Mouse (Mus musculus) c-Kit-negative CD71-positive TER-119-positive erythroid progenitor cells, embryonic 14.5 days (primary cell): ENCODE data around the gene 1700014D04Rik.
"Not testable (repeated sequence)": the region's sequence is repeated elsewhere in the genome, so short reads cannot be mapped to it uniquely, and the experiment has no call there.

Source experiments
- DNase-seq: peaks from one replicate; pipeline ENCODE4 v3.0.0-alpha.2; 2013; ENCODE audit warnings: low read depth, low spot score

1700014D04Rik gene

DNA sequence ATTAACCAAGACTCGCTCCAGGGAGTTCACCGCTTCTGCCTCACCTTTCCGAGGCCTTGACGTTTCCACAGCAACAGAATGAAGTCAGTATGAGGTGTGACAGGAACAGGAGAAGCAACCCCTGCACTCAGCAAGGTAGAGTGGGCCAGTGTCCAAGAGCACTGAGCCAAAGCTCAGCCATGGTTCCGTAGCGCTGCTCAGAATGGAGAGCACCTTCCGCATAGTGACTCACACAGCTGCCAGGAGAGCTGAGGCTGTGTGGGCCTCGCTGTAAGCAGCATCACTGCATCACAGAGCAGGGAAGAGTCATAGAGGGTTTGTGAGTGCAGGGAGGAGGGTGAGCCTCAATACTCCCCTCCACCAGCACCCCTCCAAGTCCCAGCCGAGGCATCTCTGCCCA, at the start of gene 1700014D04Rik:
Gene 1700014D04Rik (minus strand): TSS at position 42 of the 400 bp plus-strand sequence.
- no peak for DNase-seq

DNA sequence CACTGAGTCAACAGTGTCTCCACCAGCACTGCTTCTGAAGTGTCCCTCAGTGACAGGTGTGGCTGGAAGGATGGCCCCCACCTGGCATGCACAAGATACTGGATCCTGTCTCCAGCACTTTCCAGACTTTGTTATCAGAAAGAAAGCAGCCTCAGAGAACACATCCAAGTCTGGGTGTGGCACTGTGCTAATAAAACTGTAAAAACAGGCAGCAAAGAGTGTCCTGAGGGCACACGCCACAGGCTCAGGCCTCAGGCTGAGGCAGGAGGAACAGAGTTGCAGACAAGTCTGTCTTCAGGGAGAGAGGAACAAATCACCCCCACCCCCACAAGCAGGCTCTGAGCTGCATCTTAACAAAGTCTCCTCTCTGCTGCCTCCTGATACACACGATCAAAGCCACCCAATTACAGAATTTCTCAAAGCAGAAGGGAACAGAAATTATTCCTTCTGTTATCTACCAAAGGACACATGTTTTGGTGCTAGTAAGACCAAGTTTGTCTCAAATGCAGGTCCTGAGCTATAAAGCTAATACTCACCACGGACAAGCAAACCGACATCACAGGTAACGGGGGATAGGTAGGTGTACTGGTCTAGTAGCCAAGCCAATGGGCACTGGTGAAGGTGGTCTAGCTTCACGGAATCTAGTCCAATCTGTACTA, 49.4 kb upstream of the 1700014D04Rik start:
- peak; percentile 79 for DNase-seq

- no peak for DNase-seq
Observed at GRCm38 (mm10) chr13:59794786-59795185, 48.2 kb upstream of the 1700014D04Rik start.

- DNase-seq = no peak
Observed at GRCm38 (mm10) chr13:59782145-59782544, 35.6 kb upstream of the 1700014D04Rik start, which contains the start of gene Gm49354. Gene Gm49354 (minus strand): TSS chr13:59782245.

- DNase-seq = not testable (repeated sequence)
Observed at GRCm38 (mm10) chr13:59779744-59780264, 33.3 kb upstream of the 1700014D04Rik start.

- no peak for DNase-seq
Observed at GRCm38 (mm10) chr13:59779213-59779612, 32.7 kb upstream of the 1700014D04Rik start.

GRCm38 (mm10) chr13:59775168-59775567, 28.6 kb upstream of the 1700014D04Rik start:
- no peak for DNase-seq

DNA sequence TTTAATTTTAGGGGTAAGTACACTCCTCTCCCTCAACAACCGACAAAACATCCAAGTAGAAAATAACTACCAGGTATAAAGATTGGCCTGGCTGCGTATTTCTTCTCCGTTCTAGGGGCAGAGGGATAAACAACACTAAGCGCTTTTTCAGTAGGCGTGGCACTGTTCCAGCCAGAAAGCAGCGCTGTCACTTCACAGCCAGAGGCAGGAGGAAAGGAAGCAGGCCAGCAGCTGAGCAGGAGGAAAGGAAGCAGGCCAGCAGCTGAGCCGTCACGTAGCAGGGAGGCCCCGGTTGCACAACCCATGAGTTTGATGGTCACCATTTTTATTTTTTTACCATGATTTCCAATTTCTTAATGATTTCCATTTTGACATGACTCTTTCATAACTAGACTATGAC, 24.7 kb upstream of the 1700014D04Rik start:
- DNase-seq = peak; percentile 78

DNA sequence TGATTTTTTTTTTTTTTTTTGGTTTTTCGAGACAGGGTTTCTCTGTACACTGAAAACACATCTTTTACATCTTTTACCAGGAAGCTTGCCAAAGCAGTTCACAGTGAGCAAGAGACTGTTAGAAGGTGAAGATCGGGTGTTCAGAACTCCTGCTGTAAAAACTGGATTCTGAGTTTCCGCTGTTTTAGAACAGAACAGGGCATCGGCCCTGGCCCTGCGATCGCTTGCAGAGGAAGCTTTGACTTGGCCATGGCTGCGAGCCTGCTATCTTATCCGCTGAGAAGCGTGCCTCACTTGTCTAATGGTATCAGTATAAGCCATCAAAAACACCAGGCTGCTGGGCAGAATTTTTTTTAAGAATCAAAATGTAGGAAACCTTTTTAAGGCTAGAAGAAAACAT, 24.3 kb upstream of the 1700014D04Rik start:
- no peak for DNase-seq

DNA sequence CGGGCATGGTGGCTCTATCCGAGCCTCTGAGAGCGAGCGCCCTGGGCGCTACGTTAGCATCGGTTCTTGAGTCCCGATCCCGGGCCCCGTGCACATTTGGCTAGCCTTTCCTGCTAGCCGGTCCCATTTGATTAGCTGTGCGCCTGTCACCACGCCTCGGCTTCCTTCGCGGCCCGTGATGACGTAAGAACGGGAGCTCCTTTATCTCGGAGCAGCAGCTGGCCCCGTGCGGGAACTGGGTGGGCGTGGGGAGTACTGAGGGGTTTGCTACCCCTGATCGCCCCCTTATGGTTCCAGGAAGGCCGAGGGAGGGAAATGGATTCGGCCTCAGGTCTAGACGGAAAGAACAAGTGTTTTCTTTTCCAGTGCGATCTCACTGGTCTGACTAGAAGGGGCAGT, 23.6 kb upstream of the 1700014D04Rik start:
- DNase-seq = peak; percentile 93

GRCm38 (mm10) chr13:59769296-59770163, 23.0 kb upstream of the 1700014D04Rik start, which contains the start of gene Isca1:
Gene Isca1 (minus strand): TSS chr13:59769810.
- peak; percentile 95 for DNase-seq

DNA sequence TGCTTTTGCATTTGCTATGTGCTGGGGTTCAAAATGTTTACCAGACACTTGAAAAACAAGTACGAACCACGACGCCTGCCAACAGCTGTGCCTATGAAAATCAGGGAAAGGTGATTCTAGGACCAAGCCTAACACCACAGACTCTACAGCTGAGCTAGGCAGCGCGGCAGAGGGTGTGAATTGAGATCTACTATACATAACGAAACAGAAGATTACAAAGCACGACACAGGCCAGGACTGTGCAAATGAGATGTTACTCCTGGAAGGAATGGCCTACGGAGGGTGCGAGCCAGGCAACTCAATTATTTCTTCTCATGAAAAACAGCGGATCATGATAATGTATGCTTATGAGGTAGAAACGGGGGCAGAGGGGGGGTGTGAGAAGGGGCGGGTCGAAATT, 22.0 kb upstream of the 1700014D04Rik start:
- peak; percentile 46 for DNase-seq

DNA sequence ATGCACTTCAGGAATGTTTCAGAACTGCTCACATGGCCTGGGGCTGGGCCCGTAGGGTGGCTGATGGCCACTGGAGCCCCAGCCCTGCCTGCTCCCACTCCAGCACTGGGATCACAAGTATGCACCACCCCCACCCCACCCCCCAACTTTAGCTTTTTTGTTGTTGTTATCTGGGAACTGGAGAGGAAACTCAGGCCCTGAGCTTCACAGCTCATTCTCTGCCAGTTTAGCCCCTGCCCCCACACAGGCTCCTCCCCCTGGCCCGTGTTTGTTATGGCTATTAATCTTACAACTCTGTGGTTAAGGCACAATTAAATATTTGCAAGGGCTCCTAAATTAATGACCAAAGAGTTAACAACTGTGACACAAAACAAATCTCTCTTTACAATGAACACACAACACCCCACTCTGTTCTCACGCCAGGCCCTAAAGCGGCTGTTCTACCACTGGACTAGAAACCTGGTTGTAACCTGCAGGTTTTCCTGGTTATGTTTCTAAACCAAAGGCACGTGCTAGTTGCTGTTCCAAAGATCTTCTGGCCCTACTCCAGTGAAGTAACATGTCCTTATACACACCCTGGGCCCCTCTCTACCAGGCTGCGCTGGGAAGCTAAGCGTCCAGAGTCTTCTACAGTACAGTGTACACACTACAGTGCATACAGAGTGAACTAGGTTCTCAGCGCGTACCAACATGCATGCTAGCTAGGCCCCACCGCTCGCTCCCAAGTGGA, 20.4 kb upstream of the 1700014D04Rik start:
- no peak for DNase-seq

- DNase-seq = peak; percentile 34
Observed at GRCm38 (mm10) chr13:59762791-59763190, 16.2 kb upstream of the 1700014D04Rik start.

- DNase-seq = no peak
Observed at GRCm38 (mm10) chr13:59756906-59757305, 10.4 kb upstream of the 1700014D04Rik start.

- no peak for DNase-seq
Observed at GRCm38 (mm10) chr13:59750310-59750709, 3.8 kb upstream of the 1700014D04Rik start.

DNA sequence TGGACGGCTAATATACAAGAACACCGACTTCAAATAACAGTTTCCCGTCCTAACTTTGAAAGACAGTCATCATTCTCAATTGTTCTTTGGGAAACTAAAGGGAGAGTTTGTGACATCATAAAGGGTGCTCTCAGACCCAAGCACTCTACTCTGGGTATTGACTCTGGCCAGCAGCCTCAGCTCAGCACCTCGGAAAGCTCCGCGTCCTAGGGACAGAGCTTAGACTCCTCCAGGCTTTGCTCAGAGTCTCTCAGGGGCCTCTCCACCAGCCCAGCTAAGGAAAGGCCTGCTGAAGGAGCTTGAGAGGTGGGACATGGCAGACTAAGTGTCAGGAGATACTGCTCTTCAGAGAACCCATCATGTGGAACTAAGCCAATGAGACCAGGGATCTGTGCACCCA, 388 bp downstream of the 1700014D04Rik start:
- no peak for DNase-seq

DNA sequence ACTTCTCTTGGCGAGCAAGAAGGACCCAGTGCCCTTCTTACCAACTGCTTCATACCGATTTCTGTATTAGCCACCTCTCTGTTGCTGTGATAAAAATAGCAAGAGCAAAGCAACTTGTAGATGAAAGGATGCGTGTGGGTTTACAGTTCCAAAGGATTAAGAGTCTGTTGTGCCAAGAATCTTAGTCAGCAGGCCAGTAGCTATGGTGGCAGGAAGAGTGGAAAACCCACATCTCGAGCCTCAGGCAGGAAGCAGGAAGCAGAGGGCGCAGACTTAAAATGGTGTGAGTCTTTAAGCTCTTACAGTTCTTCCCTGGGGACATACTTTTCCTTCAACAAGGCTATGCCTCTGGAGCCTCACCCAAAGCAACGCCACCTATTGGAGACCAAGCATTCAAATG, 1.1 kb downstream of the 1700014D04Rik start:
- DNase-seq = no peak

DNA sequence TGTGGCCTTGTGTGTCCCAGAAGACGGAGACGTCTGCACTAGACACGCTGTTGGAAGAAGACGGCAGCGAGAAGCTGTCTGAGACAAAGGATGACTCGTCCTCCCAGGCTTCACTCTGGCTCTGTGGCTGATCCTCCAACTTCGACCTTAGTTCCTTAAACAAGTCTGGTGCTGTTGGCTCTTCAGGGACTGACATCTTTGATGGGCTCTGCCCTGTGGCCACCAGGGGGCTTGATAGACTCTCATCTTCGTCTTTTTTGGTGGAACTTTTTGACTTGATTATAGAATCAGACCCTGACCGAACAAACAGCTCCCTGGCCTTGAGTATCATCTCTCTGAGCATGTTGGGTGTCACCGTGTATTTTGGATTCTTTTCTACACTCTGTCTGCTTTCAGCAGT, 4.9 kb downstream of the 1700014D04Rik start:
- no peak for DNase-seq

DNA sequence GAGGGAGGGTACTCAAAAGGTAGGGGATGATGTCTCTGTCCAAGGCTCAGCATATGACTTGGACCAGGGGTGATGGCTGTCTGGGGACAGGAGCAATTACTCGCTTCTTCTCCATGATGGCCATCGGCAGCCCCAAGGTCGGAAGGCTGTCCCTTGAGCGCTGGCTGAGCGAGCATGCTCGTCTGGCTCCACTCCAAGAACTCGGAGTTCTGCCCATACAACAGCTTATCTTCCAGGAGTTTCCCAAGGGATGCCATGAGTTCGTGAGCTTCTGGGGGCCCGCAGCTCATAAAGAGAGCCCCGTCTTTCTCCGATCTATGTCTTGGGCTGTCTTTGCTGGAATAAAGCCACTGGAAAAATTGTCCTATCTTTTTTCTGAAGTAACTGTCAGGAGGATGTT, 5.5 kb downstream of the 1700014D04Rik start:
- no peak for DNase-seq

- DNase-seq = peak; percentile 65
Observed at GRCm38 (mm10) chr13:59739397-59739796, 7.2 kb downstream of the 1700014D04Rik start.

DNA sequence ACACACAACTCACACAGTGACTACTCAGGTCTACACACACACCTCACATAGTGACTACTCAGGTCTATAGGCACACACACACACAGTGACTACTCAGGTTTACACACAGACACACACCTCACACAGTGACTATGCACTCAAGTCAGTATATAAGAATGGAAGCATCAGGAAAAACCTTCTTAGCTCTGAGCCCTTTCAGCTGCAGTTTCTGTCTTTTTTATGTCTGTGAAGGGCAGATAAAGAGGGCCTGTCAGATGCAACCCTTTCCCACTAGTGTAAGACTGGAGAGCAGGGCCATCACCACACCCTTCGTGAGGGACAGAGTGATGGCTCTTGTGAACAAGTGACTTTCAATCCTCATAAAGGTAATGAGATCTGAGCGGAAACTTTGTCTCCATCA, 8.1 kb downstream of the 1700014D04Rik start:
- peak; percentile 75 for DNase-seq
